Mouse (Mus musculus): ENCODE results near the gene Pdzrn3. TPM values are rescaled to one million over a fixed set of nuclear protein-coding genes. Genes with fewer than 3 reads are reported as not detected.

Pdzrn3 gene
- polyA plus RNA-seq, 2 experiments: 0.36 to 0.92 TPM

GRCm38 (mm10) chr6:101184103-101184785 is 193.5 kb downstream of the Pdzrn3 start:
- no peak for TF ChIP-seq CTCF (IDR thresholded peaks at IDR 0.05; ENCODE audit: low read depth)
- no peak for TF ChIP-seq EP300 (IDR thresholded peaks at IDR 0.05; ENCODE audit: low read depth)
- Histone ChIP-seq H3K4me2 (ENCODE audit: low read depth) (no peak overlapping the region), H3K27ac (no peak overlapping the region), H3K36me3 (replicated peaks; ENCODE audit: control insufficient read depth, insufficient read depth, low read depth) (no peaks in the 10 kb centered on the region), H3K27me3 (ENCODE audit: control insufficient read depth, insufficient read depth, low read length) (no peaks in the 10 kb centered on the region), H3K9me3 (ENCODE audit: control insufficient read depth, low read length) (no peaks in the 10 kb centered on the region), H3K4me1 (replicated peaks; ENCODE audit: control insufficient read depth in 2 of 2, insufficient read depth in 2 of 2, low read length in 1 of 2) (no peaks in the 10 kb centered on the region), H3K9ac (replicated peaks) (no peak overlapping the region), H3K4me3 (ENCODE audit: insufficient read depth in 1 of 2, low read depth in 2 of 2, low read length in 2 of 2) (no peak overlapping the region)
- ATAC-seq (ENCODE audit: insufficient read depth): no peak
- WGBS (ENCODE audit: insufficient replicate concordance): 57% methylated on average over 10 of the region's 10 CpGs
- DNase-seq (ENCODE audit: low read depth in 3 of 3, low spot score in 3 of 3): no peak

- no peak for TF ChIP-seq CTCF (IDR thresholded peaks at IDR 0.05; ENCODE audit: low read depth)
- no peak for TF ChIP-seq EP300 (IDR thresholded peaks at IDR 0.05; ENCODE audit: low read depth)
- Histone ChIP-seq H3K4me3 (ENCODE audit: insufficient read depth in 1 of 2, low read depth in 2 of 2, low read length in 2 of 2) (no peak overlapping the region), H3K27me3 (ENCODE audit: control insufficient read depth, insufficient read depth, low read length) (no peaks in the 10 kb centered on the region), H3K27ac (no peak overlapping the region), H3K4me1 (replicated peaks; ENCODE audit: control insufficient read depth in 2 of 2, insufficient read depth in 2 of 2, low read length in 1 of 2) (no peaks in the 10 kb centered on the region), H3K4me2 (ENCODE audit: low read depth) (no peak overlapping the region), H3K9me3 (ENCODE audit: control insufficient read depth, low read length) (no peaks in the 10 kb centered on the region), H3K9ac (replicated peaks) (no peak overlapping the region), H3K36me3 (replicated peaks; ENCODE audit: control insufficient read depth, insufficient read depth, low read depth) (no peaks in the 10 kb centered on the region)
- DNase-seq (ENCODE audit: low read depth in 3 of 3, low spot score in 3 of 3) (no peak), ATAC-seq (ENCODE audit: insufficient read depth) (no peak)
- 55% methylated on average over 7 of the region's 7 CpGs for WGBS (ENCODE audit: insufficient replicate concordance)
Measured at GRCm38 (mm10) chr6:101170699-101171098, 207.0 kb downstream of the Pdzrn3 start.

GRCm38 (mm10) chr6:101153511-101153921 is 224.2 kb downstream of the Pdzrn3 start:
- Histone ChIP-seq H3K4me1 (replicated peaks; ENCODE audit: control insufficient read depth in 2 of 2, insufficient read depth in 2 of 2, low read length in 1 of 2) (no peaks in the 10 kb centered on the region), H3K9ac (replicated peaks) (no peak overlapping the region), H3K27ac (no peak overlapping the region), H3K4me2 (ENCODE audit: low read depth) (no peak overlapping the region), H3K4me3 (ENCODE audit: insufficient read depth in 1 of 2, low read depth in 2 of 2, low read length in 2 of 2) (no peak overlapping the region), H3K9me3 (ENCODE audit: control insufficient read depth, low read length) (no peaks in the 10 kb centered on the region), H3K27me3 (ENCODE audit: control insufficient read depth, insufficient read depth, low read length) (no peaks in the 10 kb centered on the region), H3K36me3 (replicated peaks; ENCODE audit: control insufficient read depth, insufficient read depth, low read depth) (no peaks in the 10 kb centered on the region)
- no peak for ATAC-seq (ENCODE audit: insufficient read depth)
- no peak for TF ChIP-seq EP300 (IDR thresholded peaks at IDR 0.05; ENCODE audit: low read depth)
- TF ChIP-seq CTCF (IDR thresholded peaks at IDR 0.05; ENCODE audit: low read depth): no peak
- DNase-seq (ENCODE audit: low read depth in 3 of 3, low spot score in 3 of 3): no peak
- WGBS (ENCODE audit: insufficient replicate concordance): 65% methylated on average over 1 of the region's 1 CpGs

GRCm38 (mm10) chr6:101135368-101135767 is 242.3 kb downstream of the Pdzrn3 start:
- ATAC-seq (ENCODE audit: insufficient read depth): no peak
- no peak overlapping the region for H3K27ac ChIP-seq
- WGBS (ENCODE audit: insufficient replicate concordance): 57% methylated on average over 3 of the region's 3 CpGs

GRCm38 (mm10) chr6:101125396-101125795 is 252.3 kb downstream of the Pdzrn3 start:
- no peak for TF ChIP-seq CTCF (IDR thresholded peaks at IDR 0.05; ENCODE audit: low read depth)
- no peak for TF ChIP-seq EP300 (IDR thresholded peaks at IDR 0.05; ENCODE audit: low read depth)
- Histone ChIP-seq H3K9me3 (ENCODE audit: control insufficient read depth, low read length) (no peaks in the 10 kb centered on the region), H3K36me3 (replicated peaks; ENCODE audit: control insufficient read depth, insufficient read depth, low read depth) (no peaks in the 10 kb centered on the region), H3K4me1 (replicated peaks; ENCODE audit: control insufficient read depth in 2 of 2, insufficient read depth in 2 of 2, low read length in 1 of 2) (no peaks in the 10 kb centered on the region), H3K27me3 (ENCODE audit: control insufficient read depth, insufficient read depth, low read length) (no peaks in the 10 kb centered on the region), H3K27ac (no peak overlapping the region), H3K9ac (replicated peaks) (no peak overlapping the region), H3K4me3 (ENCODE audit: insufficient read depth in 1 of 2, low read depth in 2 of 2, low read length in 2 of 2) (no peak overlapping the region), H3K4me2 (ENCODE audit: low read depth) (no peak overlapping the region)
- 44% methylated on average over 5 of the region's 5 CpGs for WGBS (ENCODE audit: insufficient replicate concordance)
- ATAC-seq (ENCODE audit: insufficient read depth) (no peak), DNase-seq (ENCODE audit: low read depth in 3 of 3, low spot score in 3 of 3) (no peak)

More at GRCm38 (mm10) chr6:101135368-101135767, 242.3 kb downstream of the Pdzrn3 start:
- H3K4me1 ChIP-seq (replicated peaks; ENCODE audit: control insufficient read depth in 2 of 2, insufficient read depth in 2 of 2, low read length in 1 of 2): no peaks in the 10 kb centered on the region
- H3K27me3 ChIP-seq (ENCODE audit: control insufficient read depth, insufficient read depth, low read length): no peaks in the 10 kb centered on the region
- no peak overlapping the region for H3K4me2 ChIP-seq (ENCODE audit: low read depth)
- no peak for DNase-seq (ENCODE audit: low read depth in 3 of 3, low spot score in 3 of 3)
- TF ChIP-seq EP300 (IDR thresholded peaks at IDR 0.05; ENCODE audit: low read depth) (no peak), CTCF (IDR thresholded peaks at IDR 0.05; ENCODE audit: low read depth) (no peak)
- no peak overlapping the region for H3K4me3 ChIP-seq (ENCODE audit: insufficient read depth in 1 of 2, low read depth in 2 of 2, low read length in 2 of 2)
- H3K9me3 ChIP-seq (ENCODE audit: control insufficient read depth, low read length): no peaks in the 10 kb centered on the region
- no peak overlapping the region for H3K9ac ChIP-seq (replicated peaks)
- no peaks in the 10 kb centered on the region for H3K36me3 ChIP-seq (replicated peaks; ENCODE audit: control insufficient read depth, insufficient read depth, low read depth)

Measured in liver, embryonic 14.5 days (tissue).